Mouse (Mus musculus): Measurements from ENCODE around the gene Sox1.

GRCm38 (mm10) chr8:12390640-12391365 is 4.3 kb upstream of the Sox1 start:
- TF ChIP-seq POLR2A (IDR thresholded peaks at IDR 0.05; ENCODE audit: low read depth, low read length) (no peak), CTCF (IDR thresholded peaks at IDR 0.05; ENCODE audit: extremely low read depth, insufficient read depth, insufficient read length, insufficient replicate concordance) (no peak)
